Mouse (Mus musculus): Measurements from ENCODE around the gene Med23. TPM values are rescaled to one million over a fixed set of nuclear protein-coding genes. Genes with fewer than 3 reads are reported as not detected.

The Med23 gene
- polyA plus RNA-seq, 1 experiment from 2014 or later = 21.1 TPM

GRCm38 (mm10) chr10:24832306-24832705, 37.5 kb upstream of the Med23 start:
- Histone ChIP-seq H3K4me3 (no peak overlapping the region), H3K9me3 (no peaks in the 10 kb centered on the region), H3K9ac (no peak overlapping the region), H3K27ac (no peak overlapping the region), H3K36me3 (no peaks in the 10 kb centered on the region), H3K4me1 (peaks cover 12% of the 10 kb centered on the region), H3K27me3 (no peaks in the 10 kb centered on the region), H3K4me2 (no peak overlapping the region)
- ATAC-seq (ENCODE audit: insufficient number of reproducible peaks, low FRiP score, low TSS enrichment, low read depth) = no peak
- WGBS = 69% methylated on average over 9 of the region's 9 CpGs

- no peaks in the 10 kb centered on the region for H3K9me3 ChIP-seq
- ATAC-seq (ENCODE audit: insufficient number of reproducible peaks, low FRiP score, low TSS enrichment, low read depth) = no peak
- H3K9ac ChIP-seq = no peak overlapping the region
- H3K4me2 ChIP-seq = peak overlapping the region; percentile 36
- no peaks in the 10 kb centered on the region for H3K27me3 ChIP-seq
- H3K4me3 ChIP-seq = no peak overlapping the region
- H3K36me3 ChIP-seq = no peaks in the 10 kb centered on the region
- peaks cover 12% of the 10 kb centered on the region for H3K4me1 ChIP-seq
- H3K27ac ChIP-seq = peak overlapping the region; percentile 3; the same call in 1 of the 2 replicates
- 12% methylated on average over 4 of the region's 4 CpGs for WGBS
These were observed 35.0 kb upstream of the Med23 start for GRCm38 (mm10) chr10:24834634-24835371.

- H3K4me3 ChIP-seq = peak overlapping the region; percentile 21
- no peaks in the 10 kb centered on the region for H3K36me3 ChIP-seq
- 6% methylated on average over 12 of the region's 12 CpGs for WGBS
- peak overlapping the region; percentile 38; the same call in 1 of the 2 replicates for H3K27ac ChIP-seq
- H3K27me3 ChIP-seq = no peaks in the 10 kb centered on the region
- no peak for ATAC-seq (ENCODE audit: insufficient number of reproducible peaks, low FRiP score, low TSS enrichment, low read depth)
- H3K4me1 ChIP-seq = peaks cover 12% of the 10 kb centered on the region
- no peaks in the 10 kb centered on the region for H3K9me3 ChIP-seq
- no peak overlapping the region for H3K9ac ChIP-seq
- H3K4me2 ChIP-seq = peak overlapping the region; percentile 36
These were observed 34.0 kb upstream of the Med23 start for GRCm38 (mm10) chr10:24835702-24836342.

GRCm38 (mm10) chr10:24836366-24837038, 33.3 kb upstream of the Med23 start:
- H3K9ac ChIP-seq = no peak overlapping the region
- no peak for ATAC-seq (ENCODE audit: insufficient number of reproducible peaks, low FRiP score, low TSS enrichment, low read depth)
- H3K4me1 ChIP-seq = peaks cover 12% of the 10 kb centered on the region
- peak overlapping the region; percentile 36; the same call in 1 of the 2 replicates for H3K4me2 ChIP-seq
- H3K27ac ChIP-seq = no peak overlapping the region
- no peaks in the 10 kb centered on the region for H3K9me3 ChIP-seq
- 60% methylated on average over 4 of the region's 4 CpGs for WGBS
- no peaks in the 10 kb centered on the region for H3K27me3 ChIP-seq
- no peak overlapping the region for H3K4me3 ChIP-seq
- no peaks in the 10 kb centered on the region for H3K36me3 ChIP-seq

- H3K4me3 ChIP-seq = no peak overlapping the region
- H3K27me3 ChIP-seq = no peaks in the 10 kb centered on the region
- H3K36me3 ChIP-seq = no peaks in the 10 kb centered on the region
- H3K27ac ChIP-seq = no peak overlapping the region
- no peak overlapping the region for H3K4me2 ChIP-seq
- 94% methylated on average over 4 of the region's 4 CpGs for WGBS
- ATAC-seq (ENCODE audit: insufficient number of reproducible peaks, low FRiP score, low TSS enrichment, low read depth) = no peak
- no peak overlapping the region for H3K9ac ChIP-seq
- H3K9me3 ChIP-seq = no peaks in the 10 kb centered on the region
- H3K4me1 ChIP-seq = peaks cover 4% of the 10 kb centered on the region
These were observed 29.0 kb upstream of the Med23 start for GRCm38 (mm10) chr10:24840795-24841194.

GRCm38 (mm10) chr10:24841998-24842397, 27.8 kb upstream of the Med23 start:
- Histone ChIP-seq H3K27me3 (no peaks in the 10 kb centered on the region), H3K4me2 (no peak overlapping the region), H3K27ac (no peak overlapping the region), H3K9me3 (no peaks in the 10 kb centered on the region), H3K9ac (no peak overlapping the region), H3K4me1 (no peaks in the 10 kb centered on the region), H3K4me3 (no peak overlapping the region), H3K36me3 (no peaks in the 10 kb centered on the region)
- WGBS = 16% methylated on average over 2 of the region's 2 CpGs
- no peak for ATAC-seq (ENCODE audit: insufficient number of reproducible peaks, low FRiP score, low TSS enrichment, low read depth)

- Histone ChIP-seq H3K4me1 (no peaks in the 10 kb centered on the region), H3K36me3 (no peaks in the 10 kb centered on the region), H3K9me3 (no peaks in the 10 kb centered on the region), H3K9ac (no peak within 1 kb of the TSS), H3K27me3 (no peaks in the 10 kb centered on the region), H3K4me3 (no peak within 1 kb of the TSS), H3K27ac (no peak within 1 kb of the TSS), H3K4me2 (no peak within 1 kb of the TSS)
- no peak for ATAC-seq (ENCODE audit: insufficient number of reproducible peaks, low FRiP score, low TSS enrichment, low read depth)
- whole genome bisulfite sequencing = 83% methylated on average over 1 of the region's 1 CpGs
These were observed 27.1 kb upstream of the Med23 start, which contains the start of gene Enpp3 for GRCm38 (mm10) chr10:24842676-24843075. Gene Enpp3, minus strand, starts transcription at chr10:24842823.

GRCm38 (mm10) chr10:24863146-24863545, 6.6 kb upstream of the Med23 start:
- no peaks in the 10 kb centered on the region for H3K4me1 ChIP-seq
- 65% methylated on average over 2 of the region's 2 CpGs for WGBS
- no peak overlapping the region for H3K9ac ChIP-seq

GRCm38 (mm10) chr10:24864434-24864833, 5.4 kb upstream of the Med23 start:
- no peak overlapping the region for H3K9ac ChIP-seq
- no peaks in the 10 kb centered on the region for H3K9me3 ChIP-seq
- H3K27me3 ChIP-seq = no peaks in the 10 kb centered on the region
- H3K36me3 ChIP-seq = no peaks in the 10 kb centered on the region
- ATAC-seq (ENCODE audit: insufficient number of reproducible peaks, low FRiP score, low TSS enrichment, low read depth) = no peak
- WGBS = 77% methylated on average over 6 of the region's 6 CpGs
- H3K4me3 ChIP-seq = no peak overlapping the region
- H3K4me1 ChIP-seq = no peaks in the 10 kb centered on the region
- no peak overlapping the region for H3K27ac ChIP-seq
- no peak overlapping the region for H3K4me2 ChIP-seq

More at GRCm38 (mm10) chr10:24863146-24863545, 6.6 kb upstream of the Med23 start:
- Histone ChIP-seq H3K36me3 (no peaks in the 10 kb centered on the region), H3K4me2 (no peak overlapping the region), H3K9me3 (no peaks in the 10 kb centered on the region), H3K27me3 (no peaks in the 10 kb centered on the region), H3K27ac (no peak overlapping the region), H3K4me3 (no peak overlapping the region)
- no peak for ATAC-seq (ENCODE audit: insufficient number of reproducible peaks, low FRiP score, low TSS enrichment, low read depth)

GRCm38 (mm10) chr10:24873624-24874023, 3.8 kb downstream of the Med23 start:
- peaks cover 62% of the 10 kb centered on the region for H3K36me3 ChIP-seq
- no peak overlapping the region for H3K4me2 ChIP-seq
- no peak for ATAC-seq (ENCODE audit: insufficient number of reproducible peaks, low FRiP score, low TSS enrichment, low read depth)
- no peak overlapping the region for H3K9ac ChIP-seq
- H3K4me1 ChIP-seq = no peaks in the 10 kb centered on the region
- 78% methylated on average over 4 of the region's 4 CpGs for WGBS
- H3K27ac ChIP-seq = no peak overlapping the region
- H3K27me3 ChIP-seq = no peaks in the 10 kb centered on the region
- no peak overlapping the region for H3K4me3 ChIP-seq
- no peaks in the 10 kb centered on the region for H3K9me3 ChIP-seq

- H3K4me3 ChIP-seq = no peak overlapping the region
These were observed 16.2 kb downstream of the Med23 start for GRCm38 (mm10) chr10:24886008-24886407.

GRCm38 (mm10) chr10:24888343-24888742, 18.6 kb downstream of the Med23 start:
- no peak overlapping the region for H3K27ac ChIP-seq
- no peak overlapping the region for H3K4me2 ChIP-seq
- H3K9me3 ChIP-seq = no peaks in the 10 kb centered on the region
- H3K4me1 ChIP-seq = no peaks in the 10 kb centered on the region
- WGBS = 94% methylated on average over 7 of the region's 7 CpGs
- H3K36me3 ChIP-seq = peaks cover 74% of the 10 kb centered on the region
- H3K4me3 ChIP-seq = no peak overlapping the region
- no peaks in the 10 kb centered on the region for H3K27me3 ChIP-seq
- no peak overlapping the region for H3K9ac ChIP-seq
- no peak for ATAC-seq (ENCODE audit: insufficient number of reproducible peaks, low FRiP score, low TSS enrichment, low read depth)

More at GRCm38 (mm10) chr10:24886008-24886407, 16.2 kb downstream of the Med23 start:
- ATAC-seq (ENCODE audit: insufficient number of reproducible peaks, low FRiP score, low TSS enrichment, low read depth) = no peak
- WGBS = 78% methylated on average over 9 of the region's 9 CpGs
- no peak overlapping the region for H3K9ac ChIP-seq
- peaks cover 75% of the 10 kb centered on the region for H3K36me3 ChIP-seq
- no peaks in the 10 kb centered on the region for H3K27me3 ChIP-seq
- H3K4me1 ChIP-seq = no peaks in the 10 kb centered on the region
- H3K4me2 ChIP-seq = no peak overlapping the region
- no peaks in the 10 kb centered on the region for H3K9me3 ChIP-seq
- no peak overlapping the region for H3K27ac ChIP-seq

All from limb, embryonic 15.5 days (tissue).